Comparison of ENCODE assay signal across 7 mouse cellular contexts in the genomic region with DNA sequence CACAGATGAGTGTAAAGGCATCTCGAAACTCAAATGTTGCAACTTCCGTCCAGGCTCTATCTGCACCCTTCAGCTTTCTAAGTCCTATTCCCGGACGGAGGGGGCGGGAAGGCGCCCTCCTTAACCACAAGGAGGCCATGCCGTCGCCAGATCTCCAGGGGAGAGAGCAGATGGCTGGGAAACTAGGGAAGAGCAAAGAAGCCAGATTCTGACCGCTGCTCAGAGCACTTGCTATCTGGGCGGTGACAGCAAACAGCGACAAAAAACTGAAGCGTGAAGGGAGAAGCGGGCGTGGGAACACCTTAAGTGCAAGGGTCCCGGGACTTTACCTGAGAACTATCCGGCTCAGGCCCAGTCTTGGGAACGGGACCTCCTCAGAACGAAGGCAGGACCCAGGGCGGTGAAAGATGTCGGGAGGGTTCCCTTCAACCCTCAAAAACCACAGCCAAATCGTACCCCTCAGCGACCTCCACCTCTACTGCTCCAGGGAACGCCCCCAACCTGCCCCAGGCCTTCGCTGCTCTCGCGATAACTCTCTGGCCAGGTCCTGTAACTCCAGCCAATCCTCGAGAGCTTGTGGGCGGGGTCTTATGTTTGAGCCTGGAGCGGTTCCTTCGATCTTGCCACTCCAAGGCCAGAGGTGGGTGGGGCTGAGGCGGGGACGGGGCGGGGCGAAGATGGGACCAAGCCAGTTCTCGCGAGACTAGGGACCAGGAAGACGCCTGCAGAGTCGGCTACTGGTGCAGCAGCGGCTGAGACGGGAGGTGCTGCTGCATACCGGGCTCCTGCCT. TPM values are rescaled to one million over a fixed set of nuclear protein-coding genes. Genes with fewer than 3 reads are reported as not detected.
DNase-seq lines count a peak whose midpoint lies in the region; ATAC-seq lines count a peak whose summit lies in the region.

TSS of gene Pign (minus strand) at position 507 of the 791 bp plus-strand sequence.
TSS of gene Relch (plus strand) at position 691 of the 791 bp plus-strand sequence.

- under 1% methylated on average over 41 of the region's 41 CpGs for WGBS in intestine, embryonic 16.5 days
- under 1% methylated on average over 41 of the region's 41 CpGs for WGBS in midbrain, embryonic 11.5 days

- no peaks in the 10 kb centered on the region for H3K27me3 ChIP-seq in intestine, embryonic 16.5 days (replicated peaks; ENCODE audit: control insufficient read depth, insufficient read depth, low read length)
- H3K27me3 ChIP-seq in midbrain, embryonic 11.5 days (ENCODE audit: control insufficient read depth, insufficient read depth, low read length) = no peaks in the 10 kb centered on the region

- H3K27ac ChIP-seq in intestine, embryonic 16.5 days (ENCODE audit: low read length) = peak within 1 kb of the TSS; percentile 88
- peak within 1 kb of the TSS; percentile 48 for H3K27ac ChIP-seq in midbrain, embryonic 11.5 days (ENCODE audit: low read depth, low read length)

- H3K4me2 ChIP-seq in intestine, embryonic 16.5 days (ENCODE audit: low read depth, low read length) = peak within 1 kb of the TSS; percentile 80
- H3K4me2 ChIP-seq in midbrain, embryonic 11.5 days = peak within 1 kb of the TSS; percentile 86

- no peaks in the 10 kb centered on the region for H3K36me3 ChIP-seq in intestine, embryonic 16.5 days (ENCODE audit: control insufficient read depth, insufficient read depth, low read length)
- H3K36me3 ChIP-seq in midbrain, embryonic 11.5 days (ENCODE audit: control insufficient read depth, insufficient read depth, low read length) = no peaks in the 10 kb centered on the region

- intact Hi-C loops in left cerebral cortex, postnatal 36 days (cut with DNase I) = loop anchor here (5.0 to 10.0 kb wide), 2 partner anchors 49 to 331 kb away; partner anchors contain the start of gene Zcchc2

- H3K9me3 ChIP-seq in intestine, embryonic 16.5 days (ENCODE audit: control insufficient read depth, low read length) = no peaks in the 10 kb centered on the region
- no peaks in the 10 kb centered on the region for H3K9me3 ChIP-seq in midbrain, embryonic 11.5 days (ENCODE audit: control insufficient read depth, low read length)

- peak; percentile 98 for DNase-seq in adrenal gland, adult 8-10 months
- DNase-seq in embryo, embryonic 9.5 days (ENCODE audit: extremely low spot score) = peak; percentile 99
- DNase-seq in gastrocnemius, postnatal 4 days (ENCODE audit: low spot score in 2 of 2) = peak; percentile 94 to 98
- peak; percentile 94 to 95 for DNase-seq in left cerebral cortex, postnatal 36 days (ENCODE audit: low spot score in 2 of 2)
- DNase-seq in midbrain, embryonic 11.5 days (ENCODE audit: low spot score, missing footprints) = peak; percentile 100
- DNase-seq in skeletal muscle tissue, adult 2 months (ENCODE audit: low read depth, low spot score) = peak; percentile 99

- ATAC-seq in intestine, embryonic 16.5 days = peak; percentile 99
- ATAC-seq in midbrain, embryonic 11.5 days (ENCODE audit: low FRiP score) = peak; percentile 99

- H3K4me3 ChIP-seq in intestine, embryonic 16.5 days (ENCODE audit: low read length) = peak within 1 kb of the TSS; percentile 89
- peak within 1 kb of the TSS; percentile 96 for H3K4me3 ChIP-seq in midbrain, embryonic 11.5 days (ENCODE audit: low read depth, low read length)

- peak within 1 kb of the TSS; percentile 91 for H3K9ac ChIP-seq in intestine, embryonic 16.5 days (ENCODE audit: low read depth, low read length)
- H3K9ac ChIP-seq in midbrain, embryonic 11.5 days (ENCODE audit: low read length) = peak within 1 kb of the TSS; percentile 85

- peaks cover 3% of the 10 kb centered on the region; the same call in 1 of the 2 replicates for H3K4me1 ChIP-seq in intestine, embryonic 16.5 days (ENCODE audit: control insufficient read depth, insufficient read depth, low read length)
- peaks cover 8% of the 10 kb centered on the region for H3K4me1 ChIP-seq in midbrain, embryonic 11.5 days (ENCODE audit: control insufficient read depth, insufficient read depth, low read length)

RNA-seq across cellular contexts. Expression of gene Pign, which starts in this region (rescaled TPM):
- total RNA-seq in adrenal gland, adult 8-10 months (2022) = 10 to 100 TPM; 32.8 to 42.3 (median 37.8) TPM
- 10 to 100 TPM; 18.7 to 25.0 TPM for total RNA-seq in gastrocnemius, postnatal 4 days (2021)
- 9.5 and 9.6 TPM in 2 replicates for polyA plus RNA-seq in intestine, embryonic 16.5 days (2015; fragmentation: Nextera tagmentation; extraction: Ambion mirVana)
- total RNA-seq in left cerebral cortex, postnatal 36 days (2021) = 10 to 100 TPM; 17.8 to 19.2 TPM
- polyA plus RNA-seq in midbrain, embryonic 11.5 days (2014; fragmentation: Nextera tagmentation; extraction: Ambion mirVana) = 13.2 and 14.3 TPM in 2 replicates

RNA-seq across cellular contexts. Expression of gene Relch, which starts in this region (rescaled TPM):
- 10 to 100 TPM; 35.9 to 75.3 (median 50.9) TPM for total RNA-seq in adrenal gland, adult 8-10 months (2022)
- 10 to 100 TPM; 27.8 to 29.0 TPM for total RNA-seq in gastrocnemius, postnatal 4 days (2021)
- 19.3 and 22.1 TPM in 2 replicates for polyA plus RNA-seq in intestine, embryonic 16.5 days (2015; fragmentation: Nextera tagmentation; extraction: Ambion mirVana)
- 100 to 1,000 TPM in 1 of 2 experiments, 10 to 100 TPM in 1; 88.2 to 109 TPM for total RNA-seq in left cerebral cortex, postnatal 36 days (2021)
- 27.9 and 30.1 TPM in 2 replicates for polyA plus RNA-seq in midbrain, embryonic 11.5 days (2014; fragmentation: Nextera tagmentation; extraction: Ambion mirVana)

Comparison
In these comparisons a context has a peak if more than half of its experiments do, and no peak if none do; other contexts are left out.
1. Peak in every context shown above with its lines: DNase-seq, ATAC-seq, H3K4me3 ChIP-seq and H3K27ac ChIP-seq.